Mouse (Mus musculus) limb, embryonic 11.5 days (tissue): Measurements from ENCODE around the gene 4933417A18Rik. TPM values are rescaled to one million over a fixed set of nuclear protein-coding genes. Genes with fewer than 3 reads are reported as not detected.
"Not testable (repeated sequence)": the region's sequence is repeated elsewhere in the genome, so short reads cannot be mapped to it uniquely, and the experiment has no call there.

Experiments used
- ATAC-seq: fragments of 200-750 bp; cut with Nextera tagmentation; 2 replicates; pipeline ENCODE4 v1.8.0; 2017; ENCODE audit warnings: low read depth; ENCODE audit not compliant: insufficient number of reproducible peaks, low FRiP score, low TSS enrichment
- DNase-seq: peaks from one replicate; pipeline ENCODE4 v3.0.0-alpha.2; 2015; ENCODE audit warnings: low spot score
- H3K27ac ChIP-seq: fragments of 300-500 bp; sonication (generic); replicated peaks from 2 replicates; pipeline ENCODE4 v1.5.1; 2014; ENCODE audit warnings: low read depth, mild to moderate bottlenecking, low read length
- H3K27me3 ChIP-seq: fragments of 300-500 bp; sonication (generic); 2 replicates; pipeline ENCODE4 v1.6.1; 2014; ENCODE audit warnings: mild to moderate bottlenecking, low read length, mixed read lengths; ENCODE audit not compliant: control insufficient read depth, insufficient read depth
- H3K36me3 ChIP-seq: fragments of 300-500 bp; sonication (generic); 2 replicates; pipeline ENCODE4 v1.6.1; 2014; ENCODE audit warnings: mild to moderate bottlenecking, low read length, moderate library complexity, mixed read lengths; ENCODE audit not compliant: control insufficient read depth, insufficient read depth
- H3K4me1 ChIP-seq: fragments of 300-500 bp; sonication (generic); 2 replicates; pipeline ENCODE4 v1.6.1; 2014; ENCODE audit warnings: low read length, mixed read lengths; ENCODE audit not compliant: control insufficient read depth, insufficient read depth
- H3K4me2 ChIP-seq: fragments of 300-500 bp; sonication (generic); 2 replicates; pipeline ENCODE4 v1.6.1; 2014; ENCODE audit warnings: low read depth, mild to moderate bottlenecking, moderate library complexity; ENCODE audit not compliant: severe bottlenecking
- H3K4me3 ChIP-seq: fragments of 300-500 bp; sonication (generic); 2 replicates; pipeline ENCODE4 v1.5.1; 2014; ENCODE audit warnings: low read depth, low read length
- H3K9ac ChIP-seq: fragments of 300-500 bp; sonication (generic); 2 replicates; pipeline ENCODE4 v1.6.1; 2014; ENCODE audit warnings: mild to moderate bottlenecking, low read length
- H3K9me3 ChIP-seq: fragments of 300-500 bp; sonication (generic); 2 replicates; pipeline ENCODE4 v1.6.1; 2016; ENCODE audit warnings: low read length; ENCODE audit not compliant: control insufficient read depth
- WGBS: fragments of 180-500 bp; shearing (Covaris S2); extraction: QIAGEN DNeasy Blood & Tissue Kit; methylation state at CpG from one replicate; pipeline ENCODE4 v1.1.7; 2014; 5-methylcytosine and 5-hydroxymethylcytosine counted together
- polyA plus RNA-seq: library from polyadenylated mRNA; unstranded; fragments of >200 nt; fragmentation: Nextera tagmentation; extraction: Ambion mirVana; gene quantifications from 2 replicates; pipeline ENCODE4 v1.2.1, GENCODE M21; 2014

Gene 4933417A18Rik
- polyA plus RNA-seq, 1 experiment from 2014 or later: not detected

DNA sequence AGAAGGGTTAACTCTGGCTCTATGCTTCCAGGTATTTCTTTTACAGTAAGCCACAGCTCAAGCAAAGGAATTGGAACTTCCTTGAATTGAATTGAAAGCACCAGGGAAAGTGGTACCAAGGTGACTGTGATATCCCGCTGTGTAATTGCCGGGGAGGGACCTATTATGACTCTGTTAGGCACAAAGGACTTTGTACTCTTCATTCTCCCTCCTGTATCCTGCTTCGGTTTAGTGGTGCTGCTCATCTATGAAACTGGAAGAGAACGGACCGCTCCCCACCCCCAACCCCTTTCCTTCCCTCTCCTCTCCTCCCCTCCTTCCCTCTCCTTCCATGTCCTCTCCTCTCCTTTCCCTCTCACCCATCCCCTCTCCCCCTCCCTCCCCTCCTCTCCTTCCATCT is 40.7 kb downstream of the 4933417A18Rik start:
- ATAC-seq (no peak), DNase-seq (no peak)
- H3K4me3 ChIP-seq: no peak overlapping the region
- H3K9ac ChIP-seq: no peak overlapping the region
- 7% methylated on average over 5 of the region's 5 CpGs for WGBS
- H3K27ac ChIP-seq: no peak overlapping the region
- no peaks in the 10 kb centered on the region for H3K36me3 ChIP-seq
- no peak overlapping the region for H3K4me2 ChIP-seq
- H3K9me3 ChIP-seq: no peaks in the 10 kb centered on the region
- 0 out of 2 replicates have a peak, but pooled peaks cover 2% of the 10 kb centered on the region for H3K4me1 ChIP-seq
- H3K27me3 ChIP-seq: peaks cover 12% of the 10 kb centered on the region; the same call in 1 of the 2 replicates

- DNase-seq, H3K36me3 ChIP-seq, ATAC-seq, H3K9me3 ChIP-seq, H3K4me3 ChIP-seq, H3K4me2 ChIP-seq, H3K27ac ChIP-seq, H3K9ac ChIP-seq, H3K4me1 ChIP-seq: not testable (repeated sequence)
- 65% methylated on average over 9 of the region's 9 CpGs for WGBS
- H3K27me3 ChIP-seq: peaks cover 12% of the 10 kb centered on the region; the same call in 1 of the 2 replicates
Measured at GRCm38 (mm10) chr13:34965647-34966046, 41.4 kb downstream of the 4933417A18Rik start.

- H3K9ac ChIP-seq, H3K4me3 ChIP-seq, H3K4me2 ChIP-seq, ATAC-seq, H3K27me3 ChIP-seq, DNase-seq, H3K36me3 ChIP-seq, H3K4me1 ChIP-seq, H3K9me3 ChIP-seq, H3K27ac ChIP-seq: not testable (repeated sequence)
Measured at GRCm38 (mm10) chr13:34972456-34972855, 48.2 kb downstream of the 4933417A18Rik start.

GRCm38 (mm10) chr13:34973149-34973548 is 48.9 kb downstream of the 4933417A18Rik start:
- H3K4me3 ChIP-seq: no peak overlapping the region
- peaks cover 3% of the 10 kb centered on the region; the same call in 1 of the 2 replicates for H3K36me3 ChIP-seq
- H3K4me2 ChIP-seq: no peak overlapping the region
- DNase-seq: no peak
- H3K9me3 ChIP-seq: no peaks in the 10 kb centered on the region
- no peak for ATAC-seq
- no peaks in the 10 kb centered on the region for H3K4me1 ChIP-seq
- no peaks in the 10 kb centered on the region for H3K27me3 ChIP-seq
- no peak overlapping the region for H3K27ac ChIP-seq
- WGBS: 39% methylated on average over 1 of the region's 1 CpGs
- H3K9ac ChIP-seq: no peak overlapping the region

GRCm38 (mm10) chr13:34973770-34974169 is 49.6 kb downstream of the 4933417A18Rik start:
- H3K4me2 ChIP-seq: no peak overlapping the region
- H3K27me3 ChIP-seq: no peaks in the 10 kb centered on the region
- ATAC-seq: no peak
- no peak overlapping the region for H3K9ac ChIP-seq
- no peak overlapping the region for H3K27ac ChIP-seq
- no peaks in the 10 kb centered on the region for H3K4me1 ChIP-seq
- WGBS: 89% methylated on average over 1 of the region's 1 CpGs
- H3K9me3 ChIP-seq: no peaks in the 10 kb centered on the region
- H3K4me3 ChIP-seq: no peak overlapping the region
- DNase-seq: no peak
- H3K36me3 ChIP-seq: peaks cover 3% of the 10 kb centered on the region; the same call in 1 of the 2 replicates

DNA sequence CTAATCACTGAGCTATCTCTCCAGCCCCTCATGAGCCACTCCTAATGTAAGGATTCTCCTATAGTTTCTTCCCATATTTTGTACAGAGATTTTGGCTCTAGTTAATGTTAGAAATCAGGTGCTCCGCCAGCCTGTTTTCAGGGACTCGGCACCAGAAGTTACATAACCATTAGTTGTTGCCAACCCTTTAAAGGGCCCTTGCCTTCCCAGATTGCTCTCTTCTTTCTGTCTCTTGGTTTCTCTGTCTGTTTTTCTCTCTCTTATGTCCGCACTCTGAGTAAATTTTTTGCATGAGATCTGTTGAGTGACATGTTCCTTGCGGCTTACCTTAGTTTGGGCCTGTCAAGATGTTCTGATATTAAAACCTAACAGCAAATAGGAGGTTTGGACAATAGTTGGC is 51.9 kb downstream of the 4933417A18Rik start:
- 95% methylated on average over 4 of the region's 4 CpGs for whole genome bisulfite sequencing

GRCm38 (mm10) chr13:34977410-34977809 is 53.2 kb downstream of the 4933417A18Rik start:
- Histone ChIP-seq H3K4me3 (no peak overlapping the region), H3K9me3 (no peaks in the 10 kb centered on the region), H3K4me2 (no peak overlapping the region), H3K4me1 (no peaks in the 10 kb centered on the region), H3K9ac (no peak overlapping the region), H3K36me3 (peaks cover 14% of the 10 kb centered on the region), H3K27ac (no peak overlapping the region), H3K27me3 (no peaks in the 10 kb centered on the region)
- WGBS: 92% methylated on average over 3 of the region's 3 CpGs
- DNase-seq (no peak), ATAC-seq (no peak)

More for the DNA sequence above, 51.9 kb downstream of the 4933417A18Rik start:
- DNase-seq (no peak), ATAC-seq (no peak)
- Histone ChIP-seq H3K9me3 (no peaks in the 10 kb centered on the region), H3K4me1 (no peaks in the 10 kb centered on the region), H3K27me3 (no peaks in the 10 kb centered on the region), H3K4me3 (no peak overlapping the region), H3K9ac (no peak overlapping the region), H3K4me2 (no peak overlapping the region), H3K36me3 (peaks cover 14% of the 10 kb centered on the region), H3K27ac (no peak overlapping the region)

DNA sequence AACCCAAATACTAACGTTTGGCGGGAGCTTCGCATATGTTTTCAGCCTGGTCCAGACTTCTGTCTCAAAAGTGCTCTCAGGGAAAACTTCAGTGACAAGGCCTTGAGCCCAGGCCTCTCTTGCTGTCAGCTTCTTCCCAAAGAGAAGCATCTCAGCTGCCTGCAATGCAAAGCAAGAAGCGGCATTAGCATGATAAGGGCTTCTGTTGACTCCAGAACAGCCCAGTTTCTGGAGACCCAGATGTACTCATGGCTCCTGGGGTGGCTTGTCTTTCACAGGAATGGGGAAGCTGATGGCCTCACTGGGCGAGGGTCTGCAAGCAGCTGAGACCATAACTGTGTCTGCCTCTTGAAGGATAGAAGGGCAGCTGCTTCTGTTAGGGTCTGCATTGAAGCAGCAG is 54.4 kb downstream of the 4933417A18Rik start:
- not testable (repeated sequence) for DNase-seq, H3K4me1 ChIP-seq, H3K9ac ChIP-seq, H3K4me2 ChIP-seq, ATAC-seq, H3K27ac ChIP-seq, H3K4me3 ChIP-seq, H3K27me3 ChIP-seq, H3K9me3 ChIP-seq
- 75% methylated on average over 5 of the region's 5 CpGs for WGBS
- peaks cover 14% of the 10 kb centered on the region for H3K36me3 ChIP-seq

- not testable (repeated sequence) for ATAC-seq, H3K27me3 ChIP-seq, H3K27ac ChIP-seq, H3K9ac ChIP-seq, DNase-seq, H3K4me2 ChIP-seq, H3K9me3 ChIP-seq, H3K4me3 ChIP-seq, H3K4me1 ChIP-seq
- H3K36me3 ChIP-seq: peaks cover 16% of the 10 kb centered on the region
- 100% methylated on average over 1 of the region's 1 CpGs for WGBS
Measured at GRCm38 (mm10) chr13:34983479-34983878, 59.3 kb downstream of the 4933417A18Rik start.
